ENCODE assay signal across 10 mouse cellular contexts in the genomic region with DNA sequence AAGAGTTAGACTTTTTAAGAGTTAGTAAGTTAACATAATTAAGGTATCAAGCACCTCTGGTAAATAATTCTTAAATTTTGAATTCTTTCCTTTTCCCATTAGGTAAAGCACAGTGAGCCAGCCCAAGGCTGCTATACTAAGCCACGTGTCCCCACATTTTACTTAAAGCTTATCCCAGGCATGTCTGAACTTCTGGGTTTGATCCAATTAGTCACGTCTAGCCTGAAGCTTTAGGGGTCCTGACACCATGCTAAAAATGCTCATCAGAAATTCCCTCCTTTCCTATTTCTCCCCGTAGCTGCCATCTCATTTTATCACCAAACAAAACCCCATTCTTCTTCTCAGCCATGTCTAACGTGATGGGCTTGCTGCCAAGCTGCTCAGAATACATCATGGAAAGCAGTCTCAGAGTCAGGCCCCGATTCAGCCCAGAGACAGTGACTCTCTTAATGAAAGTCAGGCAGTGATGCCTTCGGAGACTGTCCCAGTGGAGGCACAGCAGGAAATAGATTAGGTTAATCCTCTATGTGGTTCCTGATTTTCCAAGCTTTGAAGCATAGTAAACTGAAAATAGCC.
DNase-seq lines count a peak whose midpoint lies in the region; ATAC-seq and TF ChIP-seq lines count a peak whose summit lies in the region.
"Had no signal": no experiment of that assay in that cellular context is flagged by ENCODE, and none has a peak within 500 bp of the region (broad histone marks: within the 10 kb centered on the region; RNA-seq: fewer than 3 reads in every experiment).

No protein-coding gene starts in this region.

- no peak overlapping the region for H3K4me3 ChIP-seq in forebrain, embryonic 14.5 days (ENCODE audit: low read depth, low read length)
- H3K4me3 ChIP-seq in midbrain, embryonic 10.5 days = no peak overlapping the region
- H3K4me3 ChIP-seq in intestine, postnatal 0 days (ENCODE audit: low read depth, low read length) = no peak overlapping the region
- H3K4me3 ChIP-seq: limb, embryonic 12.5 days had no signal

- no peak overlapping the region for H3K27ac ChIP-seq in forebrain, embryonic 14.5 days (ENCODE audit: low read depth, low read length)
- H3K27ac ChIP-seq in midbrain, embryonic 10.5 days (replicated peaks) = peak overlapping the region; percentile 65; the same call in 1 of the 2 replicates
- H3K27ac ChIP-seq in intestine, postnatal 0 days (ENCODE audit: low read depth, low read length) = no peak overlapping the region
- H3K27ac ChIP-seq: limb, embryonic 12.5 days had no signal

- no peaks in the 10 kb centered on the region for H3K36me3 ChIP-seq in forebrain, embryonic 14.5 days (ENCODE audit: control insufficient read depth, insufficient read depth, low read length)
- no peaks in the 10 kb centered on the region for H3K36me3 ChIP-seq in midbrain, embryonic 10.5 days
- no peaks in the 10 kb centered on the region for H3K36me3 ChIP-seq in intestine, postnatal 0 days (ENCODE audit: control insufficient read depth, insufficient read depth)
- H3K36me3 ChIP-seq: limb, embryonic 12.5 days had no signal

- no peaks in the 10 kb centered on the region for H3K9me3 ChIP-seq in forebrain, embryonic 14.5 days (replicated peaks; ENCODE audit: control insufficient read depth, low read length)
- H3K9me3 ChIP-seq in midbrain, embryonic 10.5 days (replicated peaks) = no peaks in the 10 kb centered on the region
- no peaks in the 10 kb centered on the region for H3K9me3 ChIP-seq in intestine, postnatal 0 days (ENCODE audit: control insufficient read depth)
- H3K9me3 ChIP-seq: limb, embryonic 12.5 days had no signal

- 2% methylated on average over 6 of the region's 6 CpGs for WGBS in forebrain, embryonic 14.5 days
- WGBS in midbrain, embryonic 10.5 days = 13% methylated on average over 6 of the region's 6 CpGs
- 36% methylated on average over 6 of the region's 6 CpGs for whole genome bisulfite sequencing in intestine, postnatal 0 days

- TF ChIP-seq CTCF in intestine, postnatal 0 days (IDR thresholded peaks at IDR 0.05; ENCODE audit: low read depth) = no peak

- peak; percentile 91 for ATAC-seq in forebrain, embryonic 14.5 days
- no peak for ATAC-seq in granulocyte monocyte progenitor cell, adult 5-6 weeks (replicated peaks; ENCODE audit: poor library complexity, severe bottlenecking)
- no peak for ATAC-seq in intestine, postnatal 0 days

- H3K4me2 ChIP-seq in forebrain, embryonic 14.5 days (ENCODE audit: low read length) = no peak overlapping the region
- no peak overlapping the region for H3K4me2 ChIP-seq in intestine, postnatal 0 days (replicated peaks; ENCODE audit: low read depth)
- H3K4me2 ChIP-seq: limb, embryonic 12.5 days had no signal

- no peak overlapping the region for H3K9ac ChIP-seq in forebrain, embryonic 14.5 days (ENCODE audit: low read length)
- H3K9ac ChIP-seq in intestine, postnatal 0 days (ENCODE audit: low read depth, low read length) = no peak overlapping the region
- H3K9ac ChIP-seq: limb, embryonic 12.5 days had no signal

- peak; percentile 23 for DNase-seq in embryo, embryonic 10 days (ENCODE audit: low spot score)
- DNase-seq in embryo, embryonic 9.5 days (ENCODE audit: extremely low spot score) = no peak
- peak; percentile 63 for DNase-seq in brain, adult 2 months (ENCODE audit: low read depth, low spot score)
- peak; percentile 77 for DNase-seq in forebrain, embryonic 14.5 days (ENCODE audit: low spot score)
- peak; percentile 65 for DNase-seq in midbrain, embryonic 10.5 days (ENCODE audit: low spot score)
- DNase-seq in testis, postnatal 10 days (ENCODE audit: low spot score) = no peak
- DNase-seq: heart, adult 18-20 months had no signal

- no peaks in the 10 kb centered on the region for H3K27me3 ChIP-seq in forebrain, embryonic 14.5 days (replicated peaks; ENCODE audit: control insufficient read depth, insufficient read depth, low read length)
- peaks cover 23% of the 10 kb centered on the region; the same call in 1 of the 2 replicates for H3K27me3 ChIP-seq in midbrain, embryonic 10.5 days (ENCODE audit: low read depth, poor library complexity, severe bottlenecking)
- H3K27me3 ChIP-seq in intestine, postnatal 0 days (replicated peaks; ENCODE audit: control insufficient read depth, insufficient read depth, low read length) = no peaks in the 10 kb centered on the region
- H3K27me3 ChIP-seq: limb, embryonic 12.5 days had no signal

- H3K4me1 ChIP-seq in forebrain, embryonic 14.5 days (ENCODE audit: control insufficient read depth, insufficient read depth, low read length) = 0 out of 2 replicates have a peak, but pooled peaks cover 5% of the 10 kb centered on the region
- peaks cover 35% of the 10 kb centered on the region for H3K4me1 ChIP-seq in midbrain, embryonic 10.5 days
- no peaks in the 10 kb centered on the region for H3K4me1 ChIP-seq in intestine, postnatal 0 days (replicated peaks; ENCODE audit: control insufficient read depth, insufficient read depth, low read length)
- H3K4me1 ChIP-seq: limb, embryonic 12.5 days had no signal

Comparison
In these comparisons a context has a peak if more than half of its experiments do, and no peak if none do; other contexts are left out.
1. DNase-seq: peak in embryo, embryonic 10 days (single experiment), brain, adult 2 months (single experiment), forebrain, embryonic 14.5 days (single experiment) and midbrain, embryonic 10.5 days (single experiment); none in embryo, embryonic 9.5 days (single experiment) and testis, postnatal 10 days (single experiment).